Mouse (Mus musculus) lung, postnatal 0 days (tissue): ENCODE results near the gene Cflar. TPM values are rescaled to one million over a fixed set of nuclear protein-coding genes. Genes with fewer than 3 reads are reported as not detected.

Source experiments
- ATAC-seq: fragments of 200-750 bp; cut with Nextera tagmentation; 2 replicates; pipeline ENCODE4 v1.8.0; 2017; ENCODE audit warnings: moderate library complexity
- DNase-seq: peaks from one replicate; pipeline ENCODE4 v3.0.0-alpha.2; 2016; ENCODE audit warnings: low spot score
- H3K27ac ChIP-seq: fragments of 300-500 bp; sonication (generic); 2 replicates; pipeline ENCODE4 v1.5.1; 2014; ENCODE audit warnings: antibody characterized with exemption, mild to moderate bottlenecking, low read length, mixed read lengths
- H3K27me3 ChIP-seq: fragments of 300-500 bp; sonication (generic); replicated peaks from 2 replicates; pipeline ENCODE4 v1.6.1; 2014; ENCODE audit warnings: low read length, mixed read lengths; ENCODE audit not compliant: insufficient read depth
- H3K36me3 ChIP-seq: fragments of 300-500 bp; sonication (generic); 2 replicates; pipeline ENCODE4 v1.6.1; 2014; ENCODE audit warnings: low read length, mixed read lengths; ENCODE audit not compliant: insufficient read depth
- H3K4me1 ChIP-seq: fragments of 300-500 bp; sonication (generic); 2 replicates; pipeline ENCODE4 v1.6.1; 2014; ENCODE audit warnings: antibody characterized with exemption, low read depth, low read length, mixed read lengths; ENCODE audit not compliant: insufficient read depth
- H3K4me2 ChIP-seq: fragments of 300-500 bp; sonication (generic); replicated peaks from 2 replicates; pipeline ENCODE4 v1.6.1; 2014; ENCODE audit warnings: low read depth, mild to moderate bottlenecking, low read length, moderate library complexity, mixed read lengths
- H3K4me3 ChIP-seq: fragments of 300-500 bp; sonication (generic); 2 replicates; pipeline ENCODE4 v1.5.1; 2014; ENCODE audit warnings: low read depth, low read length
- H3K9ac ChIP-seq: fragments of 300-500 bp; sonication (generic); replicated peaks from 2 replicates; pipeline ENCODE4 v1.6.1; 2014; ENCODE audit warnings: low read depth, mild to moderate bottlenecking
- H3K9me3 ChIP-seq: fragments of 300-500 bp; sonication (generic); 2 replicates; pipeline ENCODE4 v1.6.1; 2016; ENCODE audit warnings: low read length, mixed read lengths
- CTCF ChIP-seq: IDR thresholded peaks from 2 replicates; pipeline ENCODE4 v1.5.1; 2016; ENCODE audit warnings: antibody characterized with exemption, mild to moderate bottlenecking
- EP300 ChIP-seq: IDR thresholded peaks from 2 replicates; pipeline ENCODE4 v1.6.1; 2016; ENCODE audit warnings: antibody characterized with exemption, mild to moderate bottlenecking, control low read depth
- WGBS: fragments of 180-500 bp; shearing (Covaris S2); extraction: QIAGEN DNeasy Blood & Tissue Kit; methylation state at CpG from one replicate; pipeline ENCODE4 v1.1.7; 2014; 5-methylcytosine and 5-hydroxymethylcytosine counted together
- polyA plus RNA-seq: library from polyadenylated mRNA; unstranded; fragments of >200 nt; fragmentation: Nextera tagmentation; extraction: Ambion mirVana; gene quantifications from 2 replicates; pipeline ENCODE4 v1.2.1, GENCODE M21; 2015

The Cflar gene
- polyA plus RNA-seq, 1 experiment from 2014 or later: 62.2 TPM

DNA sequence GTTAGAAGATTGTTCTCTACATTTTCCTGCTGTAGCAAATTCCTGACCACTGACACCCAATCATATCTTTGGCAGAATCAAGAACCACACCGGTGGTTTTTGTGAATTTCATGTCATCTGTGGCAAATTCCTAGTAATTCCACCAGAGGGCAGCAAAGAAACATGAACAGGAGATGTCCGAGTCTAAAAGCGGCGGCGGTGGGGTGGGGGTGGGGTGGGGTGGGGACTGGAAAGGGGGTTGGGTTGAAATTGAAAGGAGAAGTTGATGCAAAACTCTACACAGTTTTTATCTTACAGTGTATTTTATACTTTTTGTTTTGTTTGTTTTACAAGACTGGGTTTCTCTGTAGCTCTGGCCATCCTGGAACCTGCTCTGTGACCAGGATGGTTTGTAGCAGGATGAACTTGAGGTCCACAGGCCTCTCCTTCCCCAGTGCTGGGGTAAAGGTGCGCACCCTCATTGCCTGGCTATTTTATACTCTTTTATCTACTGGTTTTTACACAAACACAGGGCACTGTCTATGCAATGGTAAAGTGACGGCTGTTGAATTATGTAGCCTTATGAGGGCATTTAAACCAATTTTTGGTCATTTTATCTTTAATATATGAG lies 58.9 kb downstream of the Cflar start:
- WGBS: 28% methylated on average over 7 of the region's 7 CpGs
- DNase-seq: peak; percentile 68
- Histone ChIP-seq H3K4me2 (no peak overlapping the region), H3K9me3 (no peaks in the 10 kb centered on the region), H3K4me3 (no peak overlapping the region), H3K27ac (no peak overlapping the region), H3K27me3 (no peaks in the 10 kb centered on the region), H3K36me3 (no peaks in the 10 kb centered on the region), H3K4me1 (no peaks in the 10 kb centered on the region), H3K9ac (no peak overlapping the region)
- TF ChIP-seq CTCF: peak; percentile 75
- no peak for TF ChIP-seq EP300
- ATAC-seq: no peak

DNA sequence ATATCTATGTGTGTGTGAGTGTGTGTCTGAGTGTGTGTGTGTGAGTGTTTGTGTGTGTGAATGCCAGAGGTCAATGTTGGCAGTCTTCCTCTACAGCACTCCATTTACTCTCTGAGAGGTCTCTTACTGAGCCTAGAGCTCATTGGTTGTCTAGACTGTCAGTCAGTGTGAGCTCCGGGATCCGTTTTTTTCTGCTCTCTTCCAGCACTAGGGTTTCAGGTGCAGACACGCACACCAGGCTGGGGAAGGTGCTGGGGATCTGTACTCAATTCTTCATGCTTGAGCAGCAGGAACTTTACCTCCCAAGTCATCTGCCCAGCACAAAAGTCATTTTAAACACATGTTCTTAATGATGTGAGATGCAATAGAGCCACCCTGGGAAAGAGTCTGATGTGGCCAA lies 60.8 kb downstream of the Cflar start:
- WGBS: 70% methylated on average over 3 of the region's 3 CpGs
- H3K27ac ChIP-seq: no peak overlapping the region
- H3K4me2 ChIP-seq: no peak overlapping the region
- no peak overlapping the region for H3K4me3 ChIP-seq
- TF ChIP-seq EP300 (no peak), CTCF (no peak)
- no peaks in the 10 kb centered on the region for H3K27me3 ChIP-seq
- H3K9ac ChIP-seq: no peak overlapping the region
- no peak for ATAC-seq
- no peaks in the 10 kb centered on the region for H3K9me3 ChIP-seq
- H3K36me3 ChIP-seq: no peaks in the 10 kb centered on the region
- no peaks in the 10 kb centered on the region for H3K4me1 ChIP-seq
- DNase-seq: no peak

GRCm38 (mm10) chr1:58773280-58773679 lies 62.0 kb downstream of the Cflar start:
- Histone ChIP-seq H3K27ac (no peak overlapping the region), H3K4me2 (no peak overlapping the region), H3K4me1 (no peaks in the 10 kb centered on the region), H3K36me3 (no peaks in the 10 kb centered on the region), H3K9me3 (no peaks in the 10 kb centered on the region), H3K27me3 (no peaks in the 10 kb centered on the region), H3K9ac (no peak overlapping the region), H3K4me3 (no peak overlapping the region)
- DNase-seq (no peak), ATAC-seq (peak; percentile 41; the same call in 1 of the 2 replicates)
- no peak for TF ChIP-seq EP300
- TF ChIP-seq CTCF: no peak

- peak; percentile 12 for DNase-seq
- ATAC-seq: peak; percentile 32
Measured at GRCm38 (mm10) chr1:58773905-58774304, 62.6 kb downstream of the Cflar start.

DNA sequence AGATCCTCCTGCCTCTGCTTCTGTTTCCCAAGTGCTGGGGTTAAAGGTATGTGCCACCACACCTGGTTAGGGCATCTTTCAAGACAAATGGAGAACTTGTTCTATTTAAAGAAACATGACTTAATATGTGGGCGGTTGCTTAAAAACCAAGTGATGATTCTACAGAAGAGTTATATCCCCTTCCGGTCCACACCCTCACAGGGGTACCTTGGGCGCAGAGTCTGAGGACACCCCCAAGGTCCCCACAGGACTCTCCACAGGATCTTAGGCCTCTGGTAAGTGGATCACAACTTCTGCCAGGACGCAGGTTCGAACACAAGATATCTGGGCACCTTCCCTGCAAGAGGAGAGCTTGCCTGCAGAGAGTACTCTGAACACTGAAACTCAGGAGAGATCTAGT lies 64.1 kb downstream of the Cflar start:
- Histone ChIP-seq H3K27ac (no peak overlapping the region), H3K27me3 (no peaks in the 10 kb centered on the region), H3K4me2 (no peak overlapping the region), H3K36me3 (no peaks in the 10 kb centered on the region), H3K4me1 (no peaks in the 10 kb centered on the region), H3K4me3 (no peak overlapping the region), H3K9ac (no peak overlapping the region), H3K9me3 (no peaks in the 10 kb centered on the region)
- whole genome bisulfite sequencing: 95% methylated on average over 5 of the region's 5 CpGs
- DNase-seq: no peak
- no peak for ATAC-seq
- TF ChIP-seq EP300 (no peak), CTCF (no peak)

More at GRCm38 (mm10) chr1:58773905-58774304, 62.6 kb downstream of the Cflar start:
- no peak overlapping the region for H3K9ac ChIP-seq
- H3K27me3 ChIP-seq: no peaks in the 10 kb centered on the region
- no peaks in the 10 kb centered on the region for H3K9me3 ChIP-seq
- no peaks in the 10 kb centered on the region for H3K36me3 ChIP-seq
- H3K27ac ChIP-seq: no peak overlapping the region
- H3K4me2 ChIP-seq: no peak overlapping the region
- no peak for TF ChIP-seq CTCF
- TF ChIP-seq EP300: no peak
- no peaks in the 10 kb centered on the region for H3K4me1 ChIP-seq
- WGBS: 46% methylated on average over 2 of the region's 2 CpGs
- no peak overlapping the region for H3K4me3 ChIP-seq

DNA sequence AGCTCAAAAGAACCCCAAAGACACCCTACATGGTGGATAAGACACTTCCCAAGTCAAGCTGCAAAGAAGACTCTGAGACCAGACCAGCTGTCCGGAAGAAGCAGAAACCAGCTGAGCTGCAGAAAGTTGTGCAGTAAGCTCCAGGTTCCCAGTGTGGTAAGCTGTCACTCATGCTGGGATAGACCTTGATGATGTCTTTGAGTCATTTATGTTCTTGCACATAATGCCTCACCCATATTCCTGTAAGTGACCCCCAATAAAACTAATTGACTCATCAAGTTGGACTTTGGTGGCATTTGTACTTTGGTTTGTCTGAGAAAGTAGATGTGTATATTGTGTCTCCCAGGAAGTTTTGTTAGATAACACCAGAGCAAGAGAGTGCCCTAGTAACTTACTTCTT lies 66.3 kb downstream of the Cflar start:
- TF ChIP-seq CTCF (no peak), EP300 (no peak)

DNA sequence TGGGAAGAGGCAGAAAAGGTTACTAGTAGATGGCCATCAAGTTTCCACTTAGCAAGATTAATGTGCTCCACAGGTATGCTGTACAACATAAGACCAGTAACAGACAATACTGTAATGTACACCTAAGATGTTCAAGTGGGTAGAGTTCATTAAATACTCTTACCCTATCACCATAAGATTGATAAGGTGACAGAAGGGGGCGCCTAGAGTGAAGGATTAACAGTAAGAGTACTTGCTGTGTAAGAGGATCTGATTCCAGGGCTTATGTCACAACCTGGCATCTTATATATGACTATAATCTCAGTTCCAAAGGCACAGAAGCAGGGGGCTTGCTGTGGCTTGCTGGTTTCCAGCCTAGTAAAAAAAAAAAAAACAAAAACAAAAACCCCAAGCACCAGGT lies 66.9 kb downstream of the Cflar start:
- DNase-seq (no peak), ATAC-seq (no peak)
- H3K27me3 ChIP-seq: no peaks in the 10 kb centered on the region
- H3K27ac ChIP-seq: no peak overlapping the region
- H3K4me3 ChIP-seq: no peak overlapping the region
- no peak for TF ChIP-seq EP300
- no peak for TF ChIP-seq CTCF
- WGBS: 12% methylated on average over 1 of the region's 1 CpGs
- no peak overlapping the region for H3K4me2 ChIP-seq
- no peaks in the 10 kb centered on the region for H3K36me3 ChIP-seq
- no peaks in the 10 kb centered on the region for H3K4me1 ChIP-seq
- H3K9ac ChIP-seq: no peak overlapping the region
- no peaks in the 10 kb centered on the region for H3K9me3 ChIP-seq

More for the DNA sequence above, 66.3 kb downstream of the Cflar start:
- H3K27ac ChIP-seq: no peak overlapping the region
- no peaks in the 10 kb centered on the region for H3K36me3 ChIP-seq
- no peaks in the 10 kb centered on the region for H3K4me1 ChIP-seq
- WGBS: 100% methylated on average over 1 of the region's 1 CpGs
- H3K27me3 ChIP-seq: no peaks in the 10 kb centered on the region
- DNase-seq: no peak
- no peak for ATAC-seq
- no peak overlapping the region for H3K9ac ChIP-seq
- no peaks in the 10 kb centered on the region for H3K9me3 ChIP-seq
- no peak overlapping the region for H3K4me3 ChIP-seq
- H3K4me2 ChIP-seq: no peak overlapping the region
